Mouse (Mus musculus): Measurements from ENCODE around the gene Bloc1s1.

DNA sequence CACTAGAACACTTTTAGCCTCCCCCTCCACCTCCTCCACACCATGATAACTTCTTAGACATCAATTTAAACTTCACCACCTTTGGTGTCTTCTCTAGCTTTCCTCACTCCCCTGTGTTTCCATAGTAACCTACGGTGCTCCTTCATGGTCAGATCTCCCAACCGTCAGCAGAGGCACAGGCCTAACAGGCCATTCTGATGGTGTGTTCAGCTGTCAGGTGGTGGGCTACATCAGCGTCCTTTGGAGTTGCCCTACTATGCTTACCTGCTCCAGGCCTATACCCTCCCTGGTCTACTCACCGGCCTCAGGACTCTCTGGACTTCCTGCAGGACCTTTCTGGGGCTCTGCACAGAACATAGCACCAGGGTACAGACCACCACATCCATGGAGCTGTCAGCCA lies 36.3 kb upstream of the Bloc1s1 start:
- no peak for TF ChIP-seq CTCF (IDR thresholded peaks at IDR 0.05; ENCODE audit: low read depth, low read length)
- TF ChIP-seq POLR2A (IDR thresholded peaks at IDR 0.05; ENCODE audit: extremely low read depth, insufficient read depth, low read length), result no peak
